30 mouse cellular contexts compared by ENCODE assay signal in genomic region chr3:93128052-93128451, GRCm38 (mm10). TPM values are rescaled to one million over a fixed set of nuclear protein-coding genes. Genes with fewer than 3 reads are reported as not detected.
DNase-seq lines count a peak whose midpoint lies in the region; ATAC-seq and TF ChIP-seq lines count a peak whose summit lies in the region.
"Had no signal": no experiment of that assay in that cellular context is flagged by ENCODE, and none has a peak within 500 bp of the region (broad histone marks: within the 10 kb centered on the region; RNA-seq: fewer than 3 reads in every experiment).

No protein-coding gene starts in this region.

- no peak overlapping the region for H3K4me2 ChIP-seq in limb, embryonic 14.5 days (replicated peaks; ENCODE audit: low read depth, low read length, severe bottlenecking)
- no peak overlapping the region for H3K4me2 ChIP-seq in lung, embryonic 15.5 days
- no peak overlapping the region for H3K4me2 ChIP-seq in liver, embryonic 12.5 days
- H3K4me2 ChIP-seq in forebrain, embryonic 11.5 days (ENCODE audit: low read depth, low read length, severe bottlenecking), result no peak overlapping the region
- H3K4me2 ChIP-seq: embryonic facial prominence, embryonic 13.5 days; heart, embryonic 12.5 days; hindbrain, embryonic 12.5 days; limb, embryonic 15.5 days; liver, embryonic 15.5 days; midbrain, embryonic 12.5 days had no signal

- WGBS in limb, embryonic 14.5 days, result 13% methylated on average over 4 of the region's 4 CpGs
- WGBS in limb, embryonic 10.5 days, result 42% methylated on average over 4 of the region's 4 CpGs
- 10% methylated on average over 4 of the region's 4 CpGs for WGBS in lung, embryonic 15.5 days
- 39% methylated on average over 4 of the region's 4 CpGs for WGBS in liver, embryonic 12.5 days (ENCODE audit: insufficient replicate concordance)
- WGBS in forebrain, embryonic 11.5 days, result 75% methylated on average over 4 of the region's 4 CpGs

- H3K9ac ChIP-seq in limb, embryonic 14.5 days (ENCODE audit: low read depth, low read length, severe bottlenecking), result no peak overlapping the region
- no peak overlapping the region for H3K9ac ChIP-seq in lung, embryonic 15.5 days
- no peak overlapping the region for H3K9ac ChIP-seq in liver, embryonic 12.5 days
- H3K9ac ChIP-seq in forebrain, embryonic 11.5 days (ENCODE audit: low read length), result no peak overlapping the region
- H3K9ac ChIP-seq: embryonic facial prominence, embryonic 13.5 days; heart, embryonic 12.5 days; hindbrain, embryonic 12.5 days; limb, embryonic 15.5 days; liver, embryonic 15.5 days; midbrain, embryonic 12.5 days had no signal

- no peaks in the 10 kb centered on the region for H3K9me3 ChIP-seq in limb, embryonic 14.5 days (ENCODE audit: control insufficient read depth, low read length)
- no peaks in the 10 kb centered on the region for H3K9me3 ChIP-seq in limb, embryonic 10.5 days (replicated peaks)
- H3K9me3 ChIP-seq in lung, embryonic 15.5 days, result no peaks in the 10 kb centered on the region
- no peaks in the 10 kb centered on the region for H3K9me3 ChIP-seq in liver, embryonic 12.5 days (replicated peaks)
- no peaks in the 10 kb centered on the region for H3K9me3 ChIP-seq in forebrain, embryonic 11.5 days (ENCODE audit: control insufficient read depth, low read length)
- H3K9me3 ChIP-seq: embryonic facial prominence, embryonic 13.5 days; heart, embryonic 12.5 days; hindbrain, embryonic 12.5 days; limb, embryonic 15.5 days; liver, embryonic 15.5 days; midbrain, embryonic 12.5 days had no signal

- ATAC-seq in limb, embryonic 14.5 days (ENCODE audit: low FRiP score, low read depth), result no peak
- peak; percentile 69; the same call in 1 of the 2 replicates for ATAC-seq in lung, embryonic 15.5 days (ENCODE audit: borderline replicate concordance, extremely low read depth, low FRiP score, low TSS enrichment)
- no peak for ATAC-seq in liver, embryonic 12.5 days
- ATAC-seq in forebrain, embryonic 11.5 days (replicated peaks; ENCODE audit: low FRiP score), result no peak
- ATAC-seq in erythroid progenitor cell, adult 5-6 weeks (replicated peaks; ENCODE audit: low FRiP score, poor library complexity, severe bottlenecking), result no peak
- ATAC-seq: forebrain, embryonic 16.5 days; intestine, postnatal 0 days had no signal

- H3K4me1 ChIP-seq in limb, embryonic 14.5 days (ENCODE audit: control insufficient read depth, insufficient read depth, low read length), result no peaks in the 10 kb centered on the region
- H3K4me1 ChIP-seq in limb, embryonic 10.5 days, result no peaks in the 10 kb centered on the region
- 0 out of 2 replicates have a peak, but pooled peaks cover 2% of the 10 kb centered on the region for H3K4me1 ChIP-seq in lung, embryonic 15.5 days
- no peaks in the 10 kb centered on the region for H3K4me1 ChIP-seq in liver, embryonic 12.5 days
- no peaks in the 10 kb centered on the region for H3K4me1 ChIP-seq in forebrain, embryonic 11.5 days (replicated peaks; ENCODE audit: control insufficient read depth, insufficient read depth, low read length)
- H3K4me1 ChIP-seq: embryonic facial prominence, embryonic 13.5 days; heart, embryonic 12.5 days; hindbrain, embryonic 12.5 days; liver, embryonic 15.5 days; midbrain, embryonic 12.5 days had no signal

- peak; percentile 44 for DNase-seq in limb, embryonic 14.5 days (ENCODE audit: low spot score)
- no peak for DNase-seq in limb, embryonic 10.5 days (ENCODE audit: low spot score)
- DNase-seq in lung, postnatal 36 days, result peak; percentile 79
- no peak for DNase-seq in forebrain, embryonic 11.5 days (ENCODE audit: low spot score)
- DNase-seq: adrenal gland, postnatal 10 days; cerebellum, adult 2 months; cerebellum, postnatal 25 days; gastrocnemius, postnatal 14 days; heart, adult 18-20 months; heart, postnatal 10 days; kidney, postnatal 4 days; layer of hippocampus, adult 9-11 months; thymus, postnatal 25 days had no signal

- no peak overlapping the region for H3K4me3 ChIP-seq in limb, embryonic 14.5 days (replicated peaks; ENCODE audit: low read length)
- H3K4me3 ChIP-seq in limb, embryonic 10.5 days, result no peak overlapping the region
- no peak overlapping the region for H3K4me3 ChIP-seq in lung, embryonic 15.5 days
- H3K4me3 ChIP-seq in liver, embryonic 12.5 days, result no peak overlapping the region
- no peak overlapping the region for H3K4me3 ChIP-seq in forebrain, embryonic 11.5 days (ENCODE audit: low read depth, low read length)
- H3K4me3 ChIP-seq: embryonic facial prominence, embryonic 13.5 days; heart, embryonic 12.5 days; hindbrain, embryonic 12.5 days; limb, embryonic 15.5 days; liver, embryonic 15.5 days; midbrain, embryonic 12.5 days had no signal

- H3K27ac ChIP-seq in limb, embryonic 14.5 days (replicated peaks; ENCODE audit: low read depth, low read length), result no peak overlapping the region
- H3K27ac ChIP-seq in limb, embryonic 10.5 days, result no peak overlapping the region
- H3K27ac ChIP-seq in lung, embryonic 15.5 days, result peak overlapping the region; percentile 47; the same call in 1 of the 2 replicates
- H3K27ac ChIP-seq in liver, embryonic 12.5 days, result no peak overlapping the region
- no peak overlapping the region for H3K27ac ChIP-seq in forebrain, embryonic 11.5 days (ENCODE audit: low read depth, low read length)
- H3K27ac ChIP-seq: embryonic facial prominence, embryonic 13.5 days; hindbrain, embryonic 12.5 days; liver, embryonic 15.5 days; midbrain, embryonic 12.5 days had no signal

- no peak for TF ChIP-seq POLR2A in limb, embryonic 14.5 days (IDR thresholded peaks at IDR 0.05; ENCODE audit: borderline replicate concordance, extremely low read depth, insufficient read depth, insufficient read length)

- no peaks in the 10 kb centered on the region for H3K36me3 ChIP-seq in limb, embryonic 14.5 days (ENCODE audit: control insufficient read depth, insufficient read depth, low read length)
- H3K36me3 ChIP-seq in limb, embryonic 10.5 days, result no peaks in the 10 kb centered on the region
- no peaks in the 10 kb centered on the region for H3K36me3 ChIP-seq in lung, embryonic 15.5 days
- H3K36me3 ChIP-seq in liver, embryonic 12.5 days, result no peaks in the 10 kb centered on the region
- no peaks in the 10 kb centered on the region for H3K36me3 ChIP-seq in forebrain, embryonic 11.5 days (ENCODE audit: control insufficient read depth, insufficient read depth, low read length)
- H3K36me3 ChIP-seq: embryonic facial prominence, embryonic 13.5 days; heart, embryonic 12.5 days; hindbrain, embryonic 12.5 days; limb, embryonic 15.5 days; liver, embryonic 15.5 days; midbrain, embryonic 12.5 days had no signal

- no peaks in the 10 kb centered on the region for H3K27me3 ChIP-seq in limb, embryonic 14.5 days (ENCODE audit: control insufficient read depth, insufficient read depth, low read length)
- no peaks in the 10 kb centered on the region for H3K27me3 ChIP-seq in limb, embryonic 10.5 days (ENCODE audit: low read depth, poor library complexity, severe bottlenecking)
- no peaks in the 10 kb centered on the region for H3K27me3 ChIP-seq in lung, embryonic 15.5 days
- H3K27me3 ChIP-seq in liver, embryonic 12.5 days (replicated peaks), result no peaks in the 10 kb centered on the region
- H3K27me3 ChIP-seq in forebrain, embryonic 11.5 days (ENCODE audit: control insufficient read depth, insufficient read depth, low read length), result no peaks in the 10 kb centered on the region
- H3K27me3 ChIP-seq: embryonic facial prominence, embryonic 13.5 days; hindbrain, embryonic 12.5 days; limb, embryonic 15.5 days; liver, embryonic 15.5 days; midbrain, embryonic 12.5 days had no signal

RNA-seq across cellular contexts. Expression of gene Crnn, which starts 16.5 kb away (rescaled TPM):
- polyA plus RNA-seq in limb, embryonic 14.5 days (2012; rRNA removed), result 0.14 and 0.55 TPM in 2 replicates
- polyA plus RNA-seq in limb, embryonic 14.5 days (2014; fragmentation: Nextera tagmentation; extraction: Ambion mirVana), result 0.19 and 0.51 TPM in 2 replicates
- polyA plus RNA-seq in limb, embryonic 10.5 days (2016; fragmentation: Nextera tagmentation; extraction: Ambion mirVana), result not detected in 2 replicates
- not detected in 2 replicates for polyA plus RNA-seq in lung, embryonic 15.5 days (2015; fragmentation: Nextera tagmentation; extraction: Ambion mirVana)
- polyA plus RNA-seq in liver, embryonic 12.5 days (2016; fragmentation: Nextera tagmentation; extraction: Ambion mirVana), result not detected in 2 replicates
- not detected in 2 replicates for polyA plus RNA-seq in forebrain, embryonic 11.5 days (2014; fragmentation: Nextera tagmentation; extraction: Ambion mirVana)
- not detected in 2 replicates for total RNA-seq in erythroid progenitor cell, adult 5-6 weeks (2015; ENCODE audit: low replicate concordance)
- total RNA-seq in erythroid progenitor cell, adult 5-6 weeks (2017; ENCODE audit: low replicate concordance), result not detected in 2 replicates
- total RNA-seq: adrenal gland, postnatal 10 days; gastrocnemius, postnatal 14 days; heart, adult 18-20 months; heart, postnatal 10 days; left cerebral cortex, adult 18-20 months; left cerebral cortex, postnatal 25 days; megakaryocyte progenitor cell, adult 5-6 weeks; neutrophil, adult 5-6 weeks had no signal
- polyA plus RNA-seq: C2C12; cerebellum, adult 2 months; forebrain, embryonic 16.5 days; heart, embryonic 12.5 days; hindbrain, embryonic 12.5 days; intestine, postnatal 0 days; liver, embryonic 15.5 days; midbrain, embryonic 12.5 days; small intestine, adult 2 months had no signal

RNA-seq across cellular contexts. Expression of gene Gm4858, which starts 59.4 kb away (rescaled TPM):
- polyA plus RNA-seq in limb, embryonic 14.5 days (2012; rRNA removed), result not detected in 2 replicates
- polyA plus RNA-seq in limb, embryonic 14.5 days (2014; fragmentation: Nextera tagmentation; extraction: Ambion mirVana), result not detected in 2 replicates
- not detected in 2 replicates for polyA plus RNA-seq in limb, embryonic 10.5 days (2016; fragmentation: Nextera tagmentation; extraction: Ambion mirVana)
- polyA plus RNA-seq in lung, embryonic 15.5 days (2015; fragmentation: Nextera tagmentation; extraction: Ambion mirVana), result not detected in 2 replicates
- polyA plus RNA-seq in liver, embryonic 12.5 days (2016; fragmentation: Nextera tagmentation; extraction: Ambion mirVana), result not detected in 2 replicates
- polyA plus RNA-seq in forebrain, embryonic 11.5 days (2014; fragmentation: Nextera tagmentation; extraction: Ambion mirVana), result not detected in 2 replicates
- not detected in 2 replicates for total RNA-seq in erythroid progenitor cell, adult 5-6 weeks (2015; ENCODE audit: low replicate concordance)
- total RNA-seq in erythroid progenitor cell, adult 5-6 weeks (2017; ENCODE audit: low replicate concordance), result not detected in 2 replicates
- total RNA-seq: adrenal gland, postnatal 10 days; gastrocnemius, postnatal 14 days; heart, adult 18-20 months; heart, postnatal 10 days; left cerebral cortex, adult 18-20 months; left cerebral cortex, postnatal 25 days; megakaryocyte progenitor cell, adult 5-6 weeks; neutrophil, adult 5-6 weeks had no signal
- polyA plus RNA-seq: cerebellum, adult 2 months; embryonic facial prominence, embryonic 13.5 days; forebrain, embryonic 16.5 days; heart, embryonic 12.5 days; hindbrain, embryonic 12.5 days; intestine, postnatal 0 days; limb, embryonic 15.5 days; liver, embryonic 15.5 days; midbrain, embryonic 12.5 days; small intestine, adult 2 months had no signal

Comparison
In these comparisons a context has a peak if more than half of its experiments do, and no peak if none do; other contexts are left out.
1. DNase-seq: peak in limb, embryonic 14.5 days (single experiment) and lung, postnatal 36 days (single experiment); none in limb, embryonic 10.5 days (single experiment) and forebrain, embryonic 11.5 days (single experiment).